Mouse (Mus musculus) spleen, adult 2 months (tissue): ENCODE data around the gene Mfsd9.

Source experiments
- CTCF ChIP-seq: fragments of 200-500 bp; IDR thresholded peaks from 2 replicates; pipeline ENCODE4 v1.5.1; 2011; ENCODE audit warnings: mild to moderate bottlenecking, inconsistent platforms; ENCODE audit not compliant: insufficient read depth, insufficient read length, insufficient replicate concordance; ENCODE audit errors: extremely low read depth
- POLR2A ChIP-seq: fragments of 200-500 bp; IDR thresholded peaks from 2 replicates; pipeline ENCODE4 v1.6.1; 2011; ENCODE audit warnings: low read depth, low read length, inconsistent platforms

- TF ChIP-seq CTCF (no peak), POLR2A (no peak)
Observed at GRCm38 (mm10) chr1:40773234-40773633, 17.3 kb downstream of the Mfsd9 start.
